Mouse (Mus musculus): ENCODE results near the gene Uhrf1bp1. TPM values are rescaled to one million over a fixed set of nuclear protein-coding genes. Genes with fewer than 3 reads are reported as not detected.
A peak's percentile ranks its signal among the peaks of the same experiment; 100 is the strongest.

Uhrf1bp1 gene
- polyA plus RNA-seq, 1 experiment: 14.8 TPM

GRCm38 (mm10) chr17:27839469-27840252 lies 16.6 kb upstream of the Uhrf1bp1 start:
- peak; percentile 84 for DNase-seq (ENCODE audit: low read depth)

GRCm38 (mm10) chr17:27848351-27848750 lies 7.9 kb upstream of the Uhrf1bp1 start:
- no peak for DNase-seq (ENCODE audit: low read depth)

- DNase-seq (ENCODE audit: low read depth): no peak
These were observed 5.2 kb upstream of the Uhrf1bp1 start for GRCm38 (mm10) chr17:27851076-27851475.

- no peak for DNase-seq (ENCODE audit: low read depth)
These were observed 782 bp downstream of the Uhrf1bp1 start for GRCm38 (mm10) chr17:27856798-27857648.

- no peak for DNase-seq (ENCODE audit: low read depth)
These were observed 1.6 kb downstream of the Uhrf1bp1 start for GRCm38 (mm10) chr17:27857649-27858475.

- no peak for DNase-seq (ENCODE audit: low read depth)
These were observed 2.9 kb downstream of the Uhrf1bp1 start for GRCm38 (mm10) chr17:27859131-27859530.

GRCm38 (mm10) chr17:27865461-27865860 lies 9.2 kb downstream of the Uhrf1bp1 start:
- no peak for DNase-seq (ENCODE audit: low read depth)

- DNase-seq (ENCODE audit: low read depth): no peak
These were observed 10.5 kb downstream of the Uhrf1bp1 start for GRCm38 (mm10) chr17:27866737-27867136.

- no peak for DNase-seq (ENCODE audit: low read depth)
These were observed 15.6 kb downstream of the Uhrf1bp1 start for GRCm38 (mm10) chr17:27871851-27872250.

GRCm38 (mm10) chr17:27873583-27873982 lies 17.3 kb downstream of the Uhrf1bp1 start:
- no peak for DNase-seq (ENCODE audit: low read depth)

- DNase-seq (ENCODE audit: low read depth): no peak
These were observed 18.3 kb downstream of the Uhrf1bp1 start for GRCm38 (mm10) chr17:27874510-27874909.

- no peak for DNase-seq (ENCODE audit: low read depth)
These were observed 25.3 kb downstream of the Uhrf1bp1 start for GRCm38 (mm10) chr17:27881518-27881917.

GRCm38 (mm10) chr17:27883129-27883528 lies 26.9 kb downstream of the Uhrf1bp1 start:
- peak; percentile 94 for DNase-seq (ENCODE audit: low read depth)

- no peak for DNase-seq (ENCODE audit: low read depth)
These were observed 27.8 kb downstream of the Uhrf1bp1 start for GRCm38 (mm10) chr17:27883994-27884393.

- no peak for DNase-seq (ENCODE audit: low read depth)
These were observed 30.4 kb downstream of the Uhrf1bp1 start for GRCm38 (mm10) chr17:27886499-27887210.

GRCm38 (mm10) chr17:27907512-27908205 lies 51.4 kb downstream of the Uhrf1bp1 start:
- peak; percentile 41 for DNase-seq (ENCODE audit: low read depth)

- DNase-seq (ENCODE audit: low read depth): no peak
These were observed 52.1 kb downstream of the Uhrf1bp1 start for GRCm38 (mm10) chr17:27908206-27908887.

- DNase-seq (ENCODE audit: low read depth): peak; percentile 46
These were observed 52.8 kb downstream of the Uhrf1bp1 start, which contains the start of gene Anks1 for GRCm38 (mm10) chr17:27908888-27909621. Gene Anks1 (plus strand): TSS chr17:27909306.

Measured in gonadal fat pad, adult 2 months (tissue).